Mouse (Mus musculus) subcutaneous adipose tissue, adult 2 months (tissue): Measurements from ENCODE around the gene Wdr95. TPM values are rescaled to one million over a fixed set of nuclear protein-coding genes. Genes with fewer than 3 reads are reported as not detected.

Experiments used
- polyA plus RNA-seq: library from polyadenylated mRNA; depleted of rRNA; stranded (reverse); fragments of >200 nt; gene quantifications from 2 replicates; pipeline ENCODE4 v1.2.3, GENCODE M21; 2012; ENCODE audit warnings: low replicate concordance; rRNA removed

Gene Wdr95
- polyA plus RNA-seq = 0.04 and 0.17 TPM in 2 replicates

GRCm38 (mm10) chr5:149527999-149528729 is at the start of gene Wdr95:
Gene Wdr95 (plus strand): TSS chr5:149528679.

GRCm38 (mm10) chr5:149636075-149636920 is 107.8 kb downstream of the Wdr95 start, which contains the start of gene Hsph1:
Gene Hsph1 (minus strand): TSS chr5:149636376.

Other genes with a start within 250 kb of the Wdr95 start
- 20.3 and 24.5 TPM in 2 replicates for gene Medag, start 116.9 kb upstream of the Wdr95 start, polyA plus RNA-seq
- 0.37 TPM in 1 of 2 replicates, not detected in the other for gene Tex26, start 89.0 kb upstream of the Wdr95 start, polyA plus RNA-seq
- 7.1 and 21.3 TPM in 2 replicates for gene Hsph1, start 107.7 kb downstream of the Wdr95 start, polyA plus RNA-seq
- gene B3glct, start 149.6 kb downstream of the Wdr95 start, polyA plus RNA-seq = 14.1 and 18.5 TPM in 2 replicates